In genomic region chr13:113917376-113917775, GRCm38 (mm10) we compare ENCODE assay signal across 16 mouse cellular contexts.
DNase-seq lines count a peak whose midpoint lies in the region; ATAC-seq and TF ChIP-seq lines count a peak whose summit lies in the region.
"Had no signal": no experiment of that assay in that cellular context is flagged by ENCODE, and none has a peak within 500 bp of the region (broad histone marks: within the 10 kb centered on the region; RNA-seq: fewer than 3 reads in every experiment).

No protein-coding gene starts in this region.

- H3K9me3 ChIP-seq in forebrain, embryonic 13.5 days (replicated peaks): no peaks in the 10 kb centered on the region
- no peaks in the 10 kb centered on the region for H3K9me3 ChIP-seq in hindbrain, embryonic 15.5 days
- H3K9me3 ChIP-seq in midbrain, postnatal 0 days (ENCODE audit: low read length): no peaks in the 10 kb centered on the region
- H3K9me3 ChIP-seq in intestine, postnatal 0 days (ENCODE audit: control insufficient read depth): no peaks in the 10 kb centered on the region
- H3K9me3 ChIP-seq: embryonic facial prominence, embryonic 13.5 days; heart, embryonic 13.5 days; kidney, embryonic 15.5 days; liver, embryonic 13.5 days had no signal

- peak; percentile 47 for DNase-seq in cerebellum, postnatal 10 days
- peak; percentile 53 for DNase-seq in midbrain, postnatal 0 days (ENCODE audit: low spot score)
- no peak for DNase-seq in right cerebral cortex, adult 2 months (ENCODE audit: low spot score in 2 of 2)
- DNase-seq in frontal cortex, postnatal 14 days (ENCODE audit: low spot score in 2 of 2): no peak
- DNase-seq: cerebellum, adult 9-11 months; gastrocnemius, postnatal 36 days; layer of hippocampus, adult 9-11 months; liver, embryonic 13.5 days had no signal

- H3K4me1 ChIP-seq in forebrain, embryonic 13.5 days: peaks cover 40% of the 10 kb centered on the region
- H3K4me1 ChIP-seq in hindbrain, embryonic 15.5 days (replicated peaks): peaks cover 31% of the 10 kb centered on the region
- H3K4me1 ChIP-seq in midbrain, postnatal 0 days (ENCODE audit: insufficient read depth, low read length): no peaks in the 10 kb centered on the region
- no peaks in the 10 kb centered on the region for H3K4me1 ChIP-seq in intestine, postnatal 0 days (replicated peaks; ENCODE audit: control insufficient read depth, insufficient read depth, low read length)
- H3K4me1 ChIP-seq: kidney, embryonic 15.5 days; liver, embryonic 13.5 days had no signal

- 24% methylated on average over 6 of the region's 6 CpGs for WGBS in forebrain, embryonic 13.5 days
- WGBS in hindbrain, embryonic 15.5 days: 40% methylated on average over 6 of the region's 6 CpGs
- 43% methylated on average over 6 of the region's 6 CpGs for WGBS in midbrain, postnatal 0 days
- 87% methylated on average over 6 of the region's 6 CpGs for WGBS in intestine, postnatal 0 days

- H3K27ac ChIP-seq in forebrain, embryonic 13.5 days: peak overlapping the region; percentile 80
- peak overlapping the region; percentile 69 for H3K27ac ChIP-seq in hindbrain, embryonic 15.5 days (replicated peaks)
- no peak overlapping the region for H3K27ac ChIP-seq in midbrain, postnatal 0 days (ENCODE audit: low read depth, low read length)
- no peak overlapping the region for H3K27ac ChIP-seq in intestine, postnatal 0 days (ENCODE audit: low read depth, low read length)
- H3K27ac ChIP-seq: embryonic facial prominence, embryonic 13.5 days; heart, embryonic 13.5 days; kidney, embryonic 15.5 days; liver, embryonic 13.5 days had no signal

- peak overlapping the region; percentile 54 for H3K4me2 ChIP-seq in forebrain, embryonic 13.5 days
- peak overlapping the region; percentile 42 for H3K4me2 ChIP-seq in hindbrain, embryonic 15.5 days
- peak overlapping the region; percentile 41 for H3K4me2 ChIP-seq in midbrain, postnatal 0 days (ENCODE audit: low read depth, low read length, poor library complexity, severe bottlenecking)
- no peak overlapping the region for H3K4me2 ChIP-seq in intestine, postnatal 0 days (replicated peaks; ENCODE audit: low read depth)
- H3K4me2 ChIP-seq: embryonic facial prominence, embryonic 13.5 days; heart, embryonic 13.5 days; kidney, embryonic 15.5 days; liver, embryonic 13.5 days had no signal

- peak overlapping the region; percentile 18; the same call in 1 of the 2 replicates for H3K4me3 ChIP-seq in forebrain, embryonic 13.5 days
- H3K4me3 ChIP-seq in hindbrain, embryonic 15.5 days: 0 out of 2 replicates have a peak overlapping the region, but pooled peaks have one; percentile 4
- H3K4me3 ChIP-seq in midbrain, postnatal 0 days (ENCODE audit: low read depth, low read length): no peak overlapping the region
- no peak overlapping the region for H3K4me3 ChIP-seq in intestine, postnatal 0 days (ENCODE audit: low read depth, low read length)
- H3K4me3 ChIP-seq: embryonic facial prominence, embryonic 13.5 days; heart, embryonic 13.5 days; kidney, embryonic 15.5 days; liver, embryonic 13.5 days had no signal

- ATAC-seq in cerebellum, adult (ENCODE audit: insufficient number of reproducible peaks, low FRiP score, low TSS enrichment): no peak
- ATAC-seq in forebrain, embryonic 13.5 days: peak; percentile 20
- ATAC-seq in hindbrain, embryonic 15.5 days (ENCODE audit: low FRiP score, low read depth): peak; percentile 9; the same call in 1 of the 2 replicates
- peak; percentile 28 for ATAC-seq in midbrain, postnatal 0 days (ENCODE audit: low FRiP score)
- ATAC-seq in intestine, postnatal 0 days: no peak
- ATAC-seq: lung, postnatal 0 days had no signal

- H3K36me3 ChIP-seq in forebrain, embryonic 13.5 days (ENCODE audit: poor library complexity, severe bottlenecking): no peaks in the 10 kb centered on the region
- no peaks in the 10 kb centered on the region for H3K36me3 ChIP-seq in hindbrain, embryonic 15.5 days
- no peaks in the 10 kb centered on the region for H3K36me3 ChIP-seq in midbrain, postnatal 0 days (ENCODE audit: insufficient read depth, low read length)
- H3K36me3 ChIP-seq in intestine, postnatal 0 days (ENCODE audit: control insufficient read depth, insufficient read depth): no peaks in the 10 kb centered on the region
- H3K36me3 ChIP-seq: embryonic facial prominence, embryonic 13.5 days; heart, embryonic 13.5 days; kidney, embryonic 15.5 days; liver, embryonic 13.5 days had no signal

- no peak for TF ChIP-seq CTCF in midbrain, postnatal 0 days (IDR thresholded peaks at IDR 0.05)
- TF ChIP-seq CTCF in intestine, postnatal 0 days (IDR thresholded peaks at IDR 0.05; ENCODE audit: low read depth): no peak

- H3K27me3 ChIP-seq in forebrain, embryonic 13.5 days: no peaks in the 10 kb centered on the region
- no peaks in the 10 kb centered on the region for H3K27me3 ChIP-seq in hindbrain, embryonic 15.5 days
- no peaks in the 10 kb centered on the region for H3K27me3 ChIP-seq in midbrain, postnatal 0 days (ENCODE audit: insufficient read depth, low read length)
- H3K27me3 ChIP-seq in intestine, postnatal 0 days (replicated peaks; ENCODE audit: control insufficient read depth, insufficient read depth, low read length): no peaks in the 10 kb centered on the region
- H3K27me3 ChIP-seq: embryonic facial prominence, embryonic 13.5 days; heart, embryonic 13.5 days; kidney, embryonic 15.5 days; liver, embryonic 13.5 days had no signal

- peak overlapping the region; percentile 50; the same call in 1 of the 2 replicates for H3K9ac ChIP-seq in forebrain, embryonic 13.5 days
- no peak overlapping the region for H3K9ac ChIP-seq in hindbrain, embryonic 15.5 days
- no peak overlapping the region for H3K9ac ChIP-seq in midbrain, postnatal 0 days (replicated peaks; ENCODE audit: low read length, poor library complexity, severe bottlenecking)
- no peak overlapping the region for H3K9ac ChIP-seq in intestine, postnatal 0 days (ENCODE audit: low read depth, low read length)
- H3K9ac ChIP-seq: embryonic facial prominence, embryonic 13.5 days; heart, embryonic 13.5 days; kidney, embryonic 15.5 days; liver, embryonic 13.5 days had no signal

Comparison
In these comparisons a context has a peak if more than half of its experiments do, and no peak if none do; other contexts are left out.
1. DNase-seq: peak in cerebellum, postnatal 10 days (2 of 2) and midbrain, postnatal 0 days (single experiment); none in right cerebral cortex, adult 2 months (0 of 2) and frontal cortex, postnatal 14 days (0 of 2).
2. ATAC-seq: peak in forebrain, embryonic 13.5 days (single experiment), hindbrain, embryonic 15.5 days (single experiment) and midbrain, postnatal 0 days (single experiment); none in cerebellum, adult (single experiment) and intestine, postnatal 0 days (single experiment).
3. H3K27ac ChIP-seq: peak in forebrain, embryonic 13.5 days (single experiment) and hindbrain, embryonic 15.5 days (single experiment); none in midbrain, postnatal 0 days (single experiment) and intestine, postnatal 0 days (single experiment).
4. H3K4me3 ChIP-seq: peak in forebrain, embryonic 13.5 days (single experiment) and hindbrain, embryonic 15.5 days (single experiment); none in midbrain, postnatal 0 days (single experiment) and intestine, postnatal 0 days (single experiment).